7 mouse cellular contexts compared by ENCODE assay signal in the genomic region with DNA sequence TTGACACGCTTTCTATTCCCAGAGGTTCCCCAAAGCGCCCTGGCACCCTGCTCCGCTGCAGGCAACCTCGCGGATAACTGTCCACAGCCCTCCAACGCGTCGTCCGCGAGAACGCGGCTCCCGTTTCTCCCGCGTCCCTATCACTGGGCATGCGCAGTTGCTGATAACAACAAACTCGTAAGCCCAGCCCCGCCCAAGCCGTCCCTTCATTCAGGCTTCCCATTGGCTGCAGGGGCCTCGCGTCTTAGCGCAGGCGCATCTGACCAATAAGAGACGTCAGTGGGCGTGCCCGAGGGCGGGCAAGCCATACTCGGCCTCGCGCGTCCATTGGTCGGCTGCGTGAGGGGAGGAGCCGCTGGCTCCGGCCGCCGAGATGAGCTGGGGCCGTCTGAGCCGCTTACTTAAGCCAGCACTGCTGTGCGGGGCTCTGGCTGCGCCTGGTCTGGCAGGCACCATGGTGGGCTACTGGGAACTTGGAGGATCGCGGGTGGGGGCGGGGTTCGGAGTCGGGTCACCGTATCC. TPM values are rescaled to one million over a fixed set of nuclear protein-coding genes. Genes with fewer than 3 reads are reported as not detected.
DNase-seq lines count a peak whose midpoint lies in the region; ATAC-seq lines count a peak whose summit lies in the region.

No protein-coding gene starts in this region.

- H3K27me3 ChIP-seq in intestine, embryonic 16.5 days (replicated peaks; ENCODE audit: control insufficient read depth, insufficient read depth, low read length), result no peaks in the 10 kb centered on the region
- no peaks in the 10 kb centered on the region for H3K27me3 ChIP-seq in midbrain, embryonic 11.5 days (ENCODE audit: control insufficient read depth, insufficient read depth, low read length)

- intact Hi-C loops in gastrocnemius, postnatal 36 days (cut with DNase I), result no loop called here
- intact Hi-C loops in left cerebral cortex, postnatal 36 days (cut with DNase I), result loop anchor here (5.0 kb wide), 1 partner anchor 59 kb away; no protein-coding TSS in a partner anchor

- H3K4me1 ChIP-seq in intestine, embryonic 16.5 days (ENCODE audit: control insufficient read depth, insufficient read depth, low read length), result peaks cover 41% of the 10 kb centered on the region
- H3K4me1 ChIP-seq in midbrain, embryonic 11.5 days (ENCODE audit: control insufficient read depth, insufficient read depth, low read length), result peaks cover 33% of the 10 kb centered on the region

- peak overlapping the region; percentile 88 for H3K4me3 ChIP-seq in intestine, embryonic 16.5 days (ENCODE audit: low read length)
- peak overlapping the region; percentile 84 for H3K4me3 ChIP-seq in midbrain, embryonic 11.5 days (ENCODE audit: low read depth, low read length)

- 1% methylated on average over 47 of the region's 47 CpGs for WGBS in intestine, embryonic 16.5 days
- under 1% methylated on average over 47 of the region's 47 CpGs for WGBS in midbrain, embryonic 11.5 days

- DNase-seq in adrenal gland, adult 2 months, result peak; percentile 100
- peak; percentile 100 for DNase-seq in embryo, embryonic 11.5 days (ENCODE audit: low read depth, low spot score)
- DNase-seq in gastrocnemius, postnatal 36 days, result peak; percentile 99 to 100
- peak; percentile 99 to 100 for DNase-seq in left cerebral cortex, postnatal 36 days (ENCODE audit: low spot score in 2 of 2)
- DNase-seq in midbrain, embryonic 11.5 days (ENCODE audit: low spot score, missing footprints), result peak; percentile 99
- DNase-seq in skeletal muscle tissue, adult 2 months (ENCODE audit: low read depth, low spot score), result peak; percentile 100

- H3K9ac ChIP-seq in intestine, embryonic 16.5 days (ENCODE audit: low read depth, low read length), result peak overlapping the region; percentile 99
- H3K9ac ChIP-seq in midbrain, embryonic 11.5 days (ENCODE audit: low read length), result peak overlapping the region; percentile 93

- H3K4me2 ChIP-seq in intestine, embryonic 16.5 days (ENCODE audit: low read depth, low read length), result peak overlapping the region; percentile 75
- peak overlapping the region; percentile 78 for H3K4me2 ChIP-seq in midbrain, embryonic 11.5 days

- ATAC-seq in intestine, embryonic 16.5 days, result peak; percentile 93
- ATAC-seq in midbrain, embryonic 11.5 days (ENCODE audit: low FRiP score), result peak; percentile 97

- H3K9me3 ChIP-seq in intestine, embryonic 16.5 days (ENCODE audit: control insufficient read depth, low read length), result no peaks in the 10 kb centered on the region
- no peaks in the 10 kb centered on the region for H3K9me3 ChIP-seq in midbrain, embryonic 11.5 days (ENCODE audit: control insufficient read depth, low read length)

- peaks cover 11% of the 10 kb centered on the region for H3K36me3 ChIP-seq in intestine, embryonic 16.5 days (ENCODE audit: control insufficient read depth, insufficient read depth, low read length)
- 0 out of 2 replicates have a peak, but pooled peaks cover 3% of the 10 kb centered on the region for H3K36me3 ChIP-seq in midbrain, embryonic 11.5 days (ENCODE audit: control insufficient read depth, insufficient read depth, low read length)

- peak overlapping the region; percentile 99 for H3K27ac ChIP-seq in intestine, embryonic 16.5 days (ENCODE audit: low read length)
- H3K27ac ChIP-seq in midbrain, embryonic 11.5 days (ENCODE audit: low read depth, low read length), result peak overlapping the region; percentile 96

RNA-seq across cellular contexts. Expression of gene Gpx4, which starts 6.4 kb away (rescaled TPM):
- total RNA-seq in adrenal gland, adult 2 months (2021), result 1,000 to 10,000 TPM; 1,287 to 1,377 TPM
- 1,827 and 2,443 TPM in 2 replicates for polyA plus RNA-seq in adrenal gland, adult 2 months (2012; rRNA removed)
- 100 to 1,000 TPM; 500 to 536 TPM for total RNA-seq in gastrocnemius, postnatal 36 days (2021)
- polyA plus RNA-seq in intestine, embryonic 16.5 days (2015; fragmentation: Nextera tagmentation; extraction: Ambion mirVana), result 942 and 972 TPM in 2 replicates
- total RNA-seq in left cerebral cortex, postnatal 36 days (2021), result 100 to 1,000 TPM; 468 to 559 TPM
- polyA plus RNA-seq in midbrain, embryonic 11.5 days (2014; fragmentation: Nextera tagmentation; extraction: Ambion mirVana), result 581 and 594 TPM in 2 replicates

RNA-seq across cellular contexts. Expression of gene Polr2e, which starts 13.7 kb away (rescaled TPM):
- 100 to 1,000 TPM in 1 of 2 experiments, 10 to 100 TPM in 1; 97.3 to 106 TPM for total RNA-seq in adrenal gland, adult 2 months (2021)
- 111 and 122 TPM in 2 replicates for polyA plus RNA-seq in adrenal gland, adult 2 months (2012; rRNA removed)
- 10 to 100 TPM; 36.0 to 42.5 TPM for total RNA-seq in gastrocnemius, postnatal 36 days (2021)
- 190 and 212 TPM in 2 replicates for polyA plus RNA-seq in intestine, embryonic 16.5 days (2015; fragmentation: Nextera tagmentation; extraction: Ambion mirVana)
- 10 to 100 TPM; 69.2 to 83.6 TPM for total RNA-seq in left cerebral cortex, postnatal 36 days (2021)
- polyA plus RNA-seq in midbrain, embryonic 11.5 days (2014; fragmentation: Nextera tagmentation; extraction: Ambion mirVana), result 200 and 225 TPM in 2 replicates

RNA-seq across cellular contexts. Expression of gene Arhgap45, which starts 36.9 kb away (rescaled TPM):
- 1 to 10 TPM; 3.9 to 6.7 TPM for total RNA-seq in adrenal gland, adult 2 months (2021)
- 11.0 and 14.6 TPM in 2 replicates for polyA plus RNA-seq in adrenal gland, adult 2 months (2012; rRNA removed)
- 1 to 10 TPM; 1.1 to 2.7 TPM for total RNA-seq in gastrocnemius, postnatal 36 days (2021)
- 6.0 and 7.3 TPM in 2 replicates for polyA plus RNA-seq in intestine, embryonic 16.5 days (2015; fragmentation: Nextera tagmentation; extraction: Ambion mirVana)
- 1 to 10 TPM; 3.3 to 5.3 TPM for total RNA-seq in left cerebral cortex, postnatal 36 days (2021)
- 3.6 and 3.8 TPM in 2 replicates for polyA plus RNA-seq in midbrain, embryonic 11.5 days (2014; fragmentation: Nextera tagmentation; extraction: Ambion mirVana)

RNA-seq across cellular contexts. Expression of gene Sbno2, which starts 52.1 kb away (rescaled TPM):
- total RNA-seq in adrenal gland, adult 2 months (2021), result 10 to 100 TPM; 38.5 to 59.3 TPM
- 102 and 120 TPM in 2 replicates for polyA plus RNA-seq in adrenal gland, adult 2 months (2012; rRNA removed)
- total RNA-seq in gastrocnemius, postnatal 36 days (2021), result 1 to 10 TPM; 4.5 to 7.3 TPM
- polyA plus RNA-seq in intestine, embryonic 16.5 days (2015; fragmentation: Nextera tagmentation; extraction: Ambion mirVana), result 13.4 and 14.3 TPM in 2 replicates
- total RNA-seq in left cerebral cortex, postnatal 36 days (2021), result 10 to 100 TPM; 14.5 to 25.5 TPM
- 7.0 and 7.3 TPM in 2 replicates for polyA plus RNA-seq in midbrain, embryonic 11.5 days (2014; fragmentation: Nextera tagmentation; extraction: Ambion mirVana)

RNA-seq across cellular contexts. Expression of gene Abca7, which starts 57.0 kb away (rescaled TPM):
- 10 to 100 TPM; 18.4 to 22.9 TPM for total RNA-seq in adrenal gland, adult 2 months (2021)
- polyA plus RNA-seq in adrenal gland, adult 2 months (2012; rRNA removed), result 28.6 TPM in 2 replicates
- 1 to 10 TPM; 5.4 to 5.8 TPM for total RNA-seq in gastrocnemius, postnatal 36 days (2021)
- 3.3 and 3.4 TPM in 2 replicates for polyA plus RNA-seq in intestine, embryonic 16.5 days (2015; fragmentation: Nextera tagmentation; extraction: Ambion mirVana)
- total RNA-seq in left cerebral cortex, postnatal 36 days (2021), result 10 to 100 TPM; 10.3 to 13.0 TPM
- polyA plus RNA-seq in midbrain, embryonic 11.5 days (2014; fragmentation: Nextera tagmentation; extraction: Ambion mirVana), result 2.8 and 2.9 TPM in 2 replicates

Comparison
In these comparisons a context has a peak if more than half of its experiments do, and no peak if none do; other contexts are left out.
1. Peak in every context shown above with its lines: DNase-seq, ATAC-seq, H3K4me3 ChIP-seq and H3K27ac ChIP-seq.